Mouse (Mus musculus): ENCODE measurements around the gene Fam174b. TPM values are rescaled to one million over a fixed set of nuclear protein-coding genes. Genes with fewer than 3 reads are reported as not detected.
A peak's percentile ranks its signal among the peaks of the same experiment; 100 is the strongest.

Gene Fam174b
- total RNA-seq (2021) = 10 to 100 TPM; 33.5 to 34.9 TPM
- long read RNA-seq, experiment 1, transcript Fam174b-201 (3 exons, 2,683 nt) = major isoform, 70 of 100 reads
- long read RNA-seq, experiment 1, partial matches to known transcripts = 0 of 100 reads
- long read RNA-seq, experiment 1, other reads (novel, unspliced or antisense) = 30 of 100 reads
- long read RNA-seq, experiment 2, transcript Fam174b-201 (3 exons, 2,683 nt) = major isoform, 48 of 70 reads
- long read RNA-seq, experiment 2, partial matches to known transcripts = 0 of 70 reads
- long read RNA-seq, experiment 2, other reads (novel, unspliced or antisense) = 22 of 70 reads

- DNase-seq (ENCODE audit: low spot score in 2 of 2) = peak; percentile 48 to 64
These were observed at the start of gene Fam174b for GRCm38 (mm10) chr7:73740111-73741035. Gene Fam174b (plus strand): TSS chr7:73740302.

DNA sequence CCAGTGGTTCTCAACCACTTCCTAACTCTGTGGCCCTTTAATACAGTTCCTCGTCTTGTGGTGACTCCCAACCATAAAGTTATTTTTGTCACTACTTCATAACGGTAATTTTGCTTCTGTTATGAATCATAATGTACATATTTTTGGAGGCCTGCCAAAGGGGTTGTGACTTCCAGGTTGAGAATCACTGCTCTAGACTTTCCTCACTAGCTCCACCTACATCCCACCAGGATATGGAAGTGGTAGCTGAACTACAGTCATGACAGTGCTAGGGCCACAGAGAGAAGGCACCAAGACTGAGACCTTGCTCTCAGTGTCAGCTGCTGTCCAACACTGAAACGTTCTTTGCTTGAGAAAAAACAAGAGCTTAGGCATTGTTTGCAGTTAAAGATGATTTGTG lies 43.0 kb upstream of the Fam174b start:
- no peak for DNase-seq (ENCODE audit: low spot score in 2 of 2)

GRCm38 (mm10) chr7:73704305-73704704 lies 35.8 kb upstream of the Fam174b start:
- no peak for DNase-seq (ENCODE audit: low spot score in 2 of 2)

- no peak for DNase-seq (ENCODE audit: low spot score in 2 of 2)
These were observed 26.6 kb upstream of the Fam174b start for GRCm38 (mm10) chr7:73713506-73713905.

- peak; percentile 33 to 48 for DNase-seq (ENCODE audit: low spot score in 2 of 2)
These were observed 24.0 kb upstream of the Fam174b start for GRCm38 (mm10) chr7:73715928-73716749.

DNA sequence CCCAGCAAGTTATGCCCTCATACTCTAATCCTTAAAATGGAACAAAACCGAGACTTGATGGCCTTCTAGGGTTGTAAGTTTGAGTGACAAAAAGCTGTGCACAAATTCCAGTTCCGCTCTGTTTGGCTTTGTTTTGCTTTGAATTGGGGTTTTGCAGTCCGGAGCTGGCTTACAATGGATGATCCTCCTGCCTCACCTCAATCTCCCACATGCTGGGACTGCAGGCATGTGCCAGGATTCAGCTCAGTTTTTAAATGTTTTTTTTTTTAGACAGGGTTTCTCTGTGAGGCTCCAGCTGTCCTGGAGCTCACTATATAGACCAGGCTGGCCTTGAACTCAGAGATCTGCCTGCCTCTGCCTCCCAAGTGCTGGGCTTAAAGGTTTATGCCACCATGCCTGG lies 23.3 kb upstream of the Fam174b start:
- no peak for DNase-seq (ENCODE audit: low spot score in 2 of 2)

DNA sequence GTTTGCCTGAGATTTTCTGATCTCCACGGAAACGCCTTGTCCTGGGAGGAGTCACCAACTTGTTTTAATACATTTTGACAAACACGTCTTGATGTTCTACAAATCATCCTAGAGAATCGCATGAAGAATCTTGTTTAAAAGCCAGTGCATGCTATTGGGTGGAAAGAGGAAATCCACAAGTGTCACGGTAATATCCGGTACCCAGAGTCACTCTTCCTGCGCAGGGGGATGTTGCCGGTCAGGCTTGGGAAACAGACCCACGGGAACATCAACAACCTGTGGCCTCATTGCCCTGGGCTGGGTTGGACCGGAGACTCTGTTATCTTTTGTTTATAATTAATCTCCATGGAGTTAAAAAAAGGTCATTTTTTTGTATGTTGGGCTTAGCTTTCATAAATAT lies 22.1 kb upstream of the Fam174b start:
- no peak for DNase-seq (ENCODE audit: low spot score in 2 of 2)

DNA sequence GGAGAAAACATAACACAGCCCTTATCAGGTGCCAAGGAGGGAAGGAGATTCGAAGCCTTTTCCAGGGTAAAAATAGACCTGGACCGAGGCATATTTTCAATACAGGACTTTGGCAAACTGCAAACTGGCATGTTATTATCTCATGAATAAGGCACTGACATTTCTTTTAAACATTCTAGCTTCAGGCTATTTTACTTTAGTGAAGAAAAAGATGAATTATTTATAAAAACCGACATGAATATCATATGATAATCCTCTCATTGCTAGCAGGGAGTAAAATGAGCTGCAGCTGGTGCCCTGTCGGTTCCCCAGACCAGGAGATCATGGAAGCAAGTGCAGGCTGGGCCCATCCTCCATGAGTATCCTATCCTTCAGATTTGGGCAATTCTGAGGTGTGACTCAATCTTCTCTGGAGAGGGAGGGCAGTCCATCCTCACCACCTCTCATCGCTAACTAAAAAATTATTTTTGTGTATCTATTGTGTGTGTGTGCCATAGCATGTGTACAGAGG lies 21.6 kb upstream of the Fam174b start:
- no peak for DNase-seq (ENCODE audit: low spot score in 2 of 2)

DNA sequence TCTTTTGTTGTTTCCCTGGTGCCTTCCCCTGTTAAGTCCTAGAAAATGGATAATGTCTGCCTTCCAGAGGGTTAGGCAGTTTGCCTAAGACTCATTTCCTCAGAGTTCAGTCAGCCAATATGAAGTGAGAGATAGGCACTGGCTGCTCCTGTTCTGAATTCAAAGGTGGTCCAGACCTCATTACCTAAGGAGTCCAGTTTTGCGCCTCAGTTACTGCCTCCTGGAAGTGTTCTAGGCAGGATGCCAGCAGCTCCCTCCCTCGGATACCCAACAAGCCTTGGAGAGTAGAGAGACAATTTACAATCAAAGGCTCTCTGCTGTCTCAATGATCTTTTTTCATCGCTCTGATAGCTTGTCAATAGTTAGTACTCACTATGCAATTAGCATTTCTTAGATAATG lies 19.1 kb upstream of the Fam174b start:
- peak in 1 of 2 experiments; percentile 39 for DNase-seq (ENCODE audit: low spot score in 2 of 2)

DNA sequence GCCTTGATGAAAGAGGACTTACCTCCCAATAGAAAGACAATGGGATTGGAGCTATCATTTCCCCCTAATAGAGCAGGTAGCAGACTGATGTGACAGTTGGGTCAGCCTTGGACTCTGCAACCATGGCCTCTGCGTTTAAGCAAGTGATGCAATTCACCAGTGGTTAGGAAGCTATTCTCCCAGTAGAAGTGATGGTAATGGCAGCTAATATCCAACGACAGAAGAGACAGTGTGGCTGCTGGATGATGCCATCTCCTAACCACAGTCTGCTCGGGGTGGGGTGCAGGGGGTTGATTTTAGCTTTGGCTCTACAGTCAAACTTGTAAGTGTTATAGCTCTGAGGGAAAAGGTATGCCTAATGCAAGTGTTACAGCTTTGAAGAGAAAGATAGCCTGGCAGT lies 18.3 kb upstream of the Fam174b start:
- DNase-seq (ENCODE audit: low spot score in 2 of 2) = no peak

DNA sequence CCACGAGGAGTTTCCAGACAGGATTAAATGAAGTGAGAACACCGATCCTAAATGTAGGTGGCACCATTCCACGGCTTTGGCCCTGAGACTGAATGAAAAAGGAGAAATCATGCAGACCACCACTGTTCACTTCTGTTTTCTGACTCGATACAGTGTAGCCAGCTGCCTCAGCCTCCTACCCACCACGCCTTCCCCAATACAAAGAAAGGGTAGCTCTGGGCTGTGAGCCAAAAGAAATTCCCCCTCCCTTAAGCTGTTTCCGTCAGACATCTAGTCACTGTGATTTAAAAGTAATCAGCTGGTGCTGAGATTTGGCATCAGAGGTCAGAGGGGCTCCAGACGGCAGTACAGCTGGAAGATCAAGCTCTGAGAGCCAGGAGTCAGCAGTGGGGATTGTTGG lies 10.2 kb upstream of the Fam174b start:
- no peak for DNase-seq (ENCODE audit: low spot score in 2 of 2)

DNA sequence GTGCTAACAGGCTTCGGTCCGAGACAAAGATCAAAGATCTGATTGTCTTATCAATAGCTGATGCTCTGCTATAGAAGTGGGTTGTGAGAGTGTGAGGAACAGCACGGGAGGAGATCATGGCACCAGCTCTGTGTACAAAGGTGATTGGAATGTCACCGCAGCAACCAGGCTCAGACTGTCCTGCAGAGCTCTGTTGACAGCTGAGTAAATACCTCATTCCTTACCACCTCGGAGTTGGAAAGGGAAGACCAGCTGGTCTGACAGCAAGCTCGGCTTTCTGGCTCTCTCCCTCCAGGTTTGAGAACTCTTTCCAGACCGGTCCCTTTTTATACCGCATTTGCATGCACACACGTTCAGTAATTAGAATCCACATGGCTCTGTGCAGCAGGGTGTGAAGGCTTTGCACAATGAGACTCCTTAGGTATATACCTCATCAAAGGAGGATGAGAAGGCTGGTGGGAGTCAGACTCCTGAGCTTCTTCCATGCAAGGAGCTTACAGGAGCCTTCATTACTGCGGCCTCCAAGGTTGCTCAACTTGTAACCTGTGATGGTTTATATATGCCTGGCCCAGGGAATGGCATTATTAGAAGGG lies 9.6 kb upstream of the Fam174b start:
- no peak for DNase-seq (ENCODE audit: low spot score in 2 of 2)

DNA sequence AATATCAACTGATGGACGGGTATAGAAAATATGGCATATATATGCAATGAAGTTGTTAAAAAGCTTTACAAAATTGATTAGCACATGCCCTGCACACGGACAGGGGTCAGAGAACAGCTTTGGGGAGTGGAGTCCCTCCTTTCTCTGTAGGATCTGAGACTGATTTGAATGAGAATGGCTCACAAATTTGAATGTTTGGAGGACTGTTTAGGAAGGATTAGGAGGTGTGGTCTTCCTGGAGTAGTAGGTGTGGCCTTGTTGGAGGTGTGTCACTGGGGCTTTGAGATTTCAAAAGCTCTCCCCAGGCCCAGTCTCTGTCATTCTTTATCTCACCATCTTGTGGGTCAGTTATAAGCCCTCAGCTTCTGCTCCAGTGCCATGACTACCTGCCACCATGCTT lies 4.1 kb upstream of the Fam174b start:
- DNase-seq (ENCODE audit: low spot score in 2 of 2) = no peak

- DNase-seq (ENCODE audit: low spot score in 2 of 2) = no peak
These were observed 1.3 kb downstream of the Fam174b start for GRCm38 (mm10) chr7:73741392-73741791.

DNA sequence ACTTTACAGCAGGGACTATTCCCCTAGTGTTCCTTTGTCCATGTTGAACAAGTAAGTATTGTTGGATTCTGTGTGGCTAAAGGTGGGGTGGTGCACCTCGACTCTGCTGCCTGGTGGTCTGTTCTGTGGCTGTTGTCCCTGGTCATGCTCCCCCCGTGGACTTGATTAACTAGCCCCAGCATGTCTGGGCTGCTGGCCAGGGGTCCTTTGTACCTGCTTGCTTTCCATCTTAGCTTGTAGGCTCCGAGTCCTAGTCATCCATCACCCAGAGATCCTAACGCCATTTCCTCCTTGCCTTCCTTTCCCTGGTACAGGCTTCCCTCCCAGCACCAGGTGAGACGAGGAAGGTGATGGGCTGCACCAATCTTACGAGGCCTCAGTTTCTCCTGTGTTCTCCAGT lies 1.7 kb downstream of the Fam174b start:
- DNase-seq (ENCODE audit: low spot score in 2 of 2) = no peak

- DNase-seq (ENCODE audit: low spot score in 2 of 2) = no peak
These were observed 3.0 kb downstream of the Fam174b start for GRCm38 (mm10) chr7:73743144-73743543.

GRCm38 (mm10) chr7:73743831-73744370 lies 3.8 kb downstream of the Fam174b start:
- no peak for DNase-seq (ENCODE audit: low spot score in 2 of 2)

DNA sequence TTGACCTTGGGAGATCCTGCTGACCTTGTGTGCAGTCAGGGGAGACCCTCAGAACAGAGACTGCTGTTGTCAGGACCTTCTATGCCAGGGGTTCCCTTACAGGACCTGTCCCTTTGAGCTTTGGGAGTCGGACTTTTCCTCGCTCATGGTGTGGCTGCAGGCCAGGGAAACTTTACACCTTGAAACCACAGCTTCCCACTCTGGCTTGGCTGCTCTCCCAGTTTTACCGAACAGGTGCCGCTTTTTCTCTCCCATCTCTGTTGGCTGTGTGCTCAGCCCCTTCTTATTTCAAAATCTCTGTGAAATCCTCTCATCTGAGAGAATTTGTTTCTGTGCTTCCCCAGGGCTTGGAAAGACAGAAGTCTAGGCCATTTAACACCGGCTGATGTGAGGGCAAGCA lies 5.8 kb downstream of the Fam174b start:
- no peak for DNase-seq (ENCODE audit: low spot score in 2 of 2)

- no peak for DNase-seq (ENCODE audit: low spot score in 2 of 2)
These were observed 6.7 kb downstream of the Fam174b start for GRCm38 (mm10) chr7:73746836-73747235.

DNA sequence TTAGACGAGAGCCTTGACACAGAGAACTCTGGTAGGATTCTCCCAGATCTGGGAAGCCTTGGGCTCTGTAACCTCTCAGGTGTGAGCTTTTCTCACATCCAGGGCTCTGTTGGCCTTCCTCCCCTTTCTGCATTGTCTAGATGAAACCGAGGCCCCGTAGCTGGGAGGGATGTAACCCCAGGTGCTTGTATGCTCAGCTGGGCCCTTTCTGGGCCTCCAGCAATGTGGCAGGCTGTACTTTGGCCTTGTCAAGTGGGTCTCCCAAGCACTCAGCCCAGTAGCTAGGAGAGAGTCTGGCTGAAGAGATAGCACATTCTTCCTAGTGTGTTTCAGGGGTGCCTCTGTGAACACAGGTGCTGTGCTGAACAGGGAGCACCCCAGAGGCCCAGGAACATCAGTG lies 7.4 kb downstream of the Fam174b start:
- no peak for DNase-seq (ENCODE audit: low spot score in 2 of 2)
